Mouse (Mus musculus): ENCODE results near the gene Tgoln1. TPM values are rescaled to one million over a fixed set of nuclear protein-coding genes. Genes with fewer than 3 reads are reported as not detected.

Gene Tgoln1
- polyA plus RNA-seq (2012; rRNA removed), result 25.1 and 25.5 TPM in 2 replicates

GRCm38 (mm10) chr6:72616643-72617288 is at the start of gene Tgoln1:
TSS of gene Tgoln1 (minus strand) at chr6:72617000.

GRCm38 (mm10) chr6:72597956-72598753 is 18.6 kb downstream of the Tgoln1 start, which contains the start of the genes Elmod3 and Retsat:
TSS of gene Elmod3 (minus strand) at chr6:72598413.
TSS of gene Retsat (plus strand) at chr6:72598475.

Other genes starting within 250 kb of the Tgoln1 start
- gene Vamp5, start 236.5 kb downstream of the Tgoln1 start, polyA plus RNA-seq (2012; rRNA removed), result 14.8 and 17.8 TPM in 2 replicates
- gene Vamp8, start 226.3 kb downstream of the Tgoln1 start, polyA plus RNA-seq (2012; rRNA removed), result 26.1 and 45.9 TPM in 2 replicates
- gene Ggcx, start 202.7 kb downstream of the Tgoln1 start, polyA plus RNA-seq (2012; rRNA removed), result 20.4 and 24.2 TPM in 2 replicates
- 327 and 350 TPM in 2 replicates for gene Mat2a, start 177.4 kb downstream of the Tgoln1 start, polyA plus RNA-seq (2012; rRNA removed)
- gene Sh2d6, start 95.3 kb downstream of the Tgoln1 start, polyA plus RNA-seq (2012; rRNA removed), result 1.2 and 1.3 TPM in 2 replicates
- gene Capg, start 72.6 kb downstream of the Tgoln1 start, polyA plus RNA-seq (2012; rRNA removed), result 5.3 and 10.0 TPM in 2 replicates
- 13.6 and 14.4 TPM in 2 replicates for gene Elmod3, start 18.6 kb downstream of the Tgoln1 start, polyA plus RNA-seq (2012; rRNA removed)
- 3.5 and 4.5 TPM in 2 replicates for gene Retsat, start 18.5 kb downstream of the Tgoln1 start, polyA plus RNA-seq (2012; rRNA removed)
- gene Tcf7l1, start 172.3 kb upstream of the Tgoln1 start, polyA plus RNA-seq (2012; rRNA removed), result 13.1 and 23.9 TPM in 2 replicates

All from central nervous system, embryonic 14 days (tissue).